Mouse (Mus musculus) neural tube, embryonic 12.5 days (tissue): ENCODE measurements around the gene Gm11213. TPM values are rescaled to one million over a fixed set of nuclear protein-coding genes. Genes with fewer than 3 reads are reported as not detected.

Experiments used
- ATAC-seq: fragments of 200-750 bp; cut with Nextera tagmentation; 2 replicates; pipeline ENCODE4 v1.8.0; 2017; ENCODE audit warnings: low read depth, mild to moderate bottlenecking, moderate TSS enrichment, moderate library complexity; ENCODE audit not compliant: low FRiP score
- H3K27ac ChIP-seq: fragments of 300-500 bp; sonication (generic); 2 replicates; pipeline ENCODE4 v1.5.1; 2016
- H3K27me3 ChIP-seq: fragments of 300-500 bp; sonication (generic); replicated peaks from 2 replicates; pipeline ENCODE4 v1.6.1; 2016; ENCODE audit warnings: mild to moderate bottlenecking
- H3K36me3 ChIP-seq: fragments of 300-500 bp; sonication (generic); 2 replicates; pipeline ENCODE4 v1.6.1; 2016; ENCODE audit warnings: mild to moderate bottlenecking
- H3K4me1 ChIP-seq: fragments of 300-500 bp; sonication (generic); 2 replicates; pipeline ENCODE4 v1.6.1; 2016
- H3K4me2 ChIP-seq: fragments of 300-500 bp; sonication (generic); replicated peaks from 2 replicates; pipeline ENCODE4 v1.6.1; 2016; ENCODE audit warnings: mild to moderate bottlenecking
- H3K4me3 ChIP-seq: fragments of 300-500 bp; sonication (generic); 2 replicates; pipeline ENCODE4 v1.5.1; 2016
- H3K9ac ChIP-seq: fragments of 300-500 bp; sonication (generic); 2 replicates; pipeline ENCODE4 v1.6.1; 2016; ENCODE audit warnings: mild to moderate bottlenecking
- H3K9me3 ChIP-seq: fragments of 300-500 bp; sonication (generic); 2 replicates; pipeline ENCODE4 v1.6.1; 2016; ENCODE audit warnings: mild to moderate bottlenecking
- WGBS: fragments of 180-500 bp; shearing (Covaris S2); methylation state at CpG from one replicate; pipeline ENCODE4 v1.1.7; 2016; 5-methylcytosine and 5-hydroxymethylcytosine counted together
- polyA plus RNA-seq: library from polyadenylated mRNA; unstranded; fragments of >200 nt; fragmentation: Nextera tagmentation; extraction: Ambion mirVana; gene quantifications from 2 replicates; pipeline ENCODE4 v1.2.1, GENCODE M21; 2016

Gene Gm11213
- polyA plus RNA-seq, 1 experiment from 2014 or later = not detected

DNA sequence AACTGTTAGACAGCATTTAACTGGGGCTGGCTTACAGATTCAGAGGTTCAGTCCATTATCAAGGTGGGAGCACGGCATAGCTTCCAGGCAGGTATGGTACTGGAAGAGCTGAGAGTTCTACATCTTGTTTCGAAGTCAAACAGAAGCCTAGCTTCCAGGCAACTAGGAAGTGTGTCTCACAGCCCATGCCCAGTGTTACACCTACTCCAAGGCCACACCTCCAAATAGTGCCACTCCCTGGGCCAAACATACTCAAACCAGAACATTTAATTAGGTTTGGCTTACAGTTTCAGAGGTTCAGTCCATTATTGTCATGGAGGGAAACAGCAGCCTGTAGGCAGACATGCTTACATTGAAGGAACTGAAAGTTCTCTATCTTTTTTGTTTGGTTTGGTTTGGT, 50.0 kb downstream of the Gm11213 start:
- H3K4me3 ChIP-seq = no peak overlapping the region
- H3K27me3 ChIP-seq = peaks cover 5% of the 10 kb centered on the region; the same call in 1 of the 2 replicates
- H3K4me2 ChIP-seq = no peak overlapping the region
- 95% methylated on average over 2 of the region's 2 CpGs for WGBS
- H3K4me1 ChIP-seq = peaks cover 15% of the 10 kb centered on the region
- ATAC-seq = no peak
- H3K27ac ChIP-seq = no peak overlapping the region
- no peak overlapping the region for H3K9ac ChIP-seq
- H3K9me3 ChIP-seq = no peaks in the 10 kb centered on the region
- peaks cover 30% of the 10 kb centered on the region for H3K36me3 ChIP-seq

GRCm38 (mm10) chr4:63554616-63555015, 50.4 kb downstream of the Gm11213 start:
- Histone ChIP-seq H3K9ac (no peak overlapping the region), H3K36me3 (peaks cover 32% of the 10 kb centered on the region), H3K4me3 (no peak overlapping the region), H3K4me1 (peaks cover 10% of the 10 kb centered on the region), H3K27ac (no peak overlapping the region), H3K27me3 (peaks cover 5% of the 10 kb centered on the region; the same call in 1 of the 2 replicates), H3K4me2 (no peak overlapping the region), H3K9me3 (no peaks in the 10 kb centered on the region)
- ATAC-seq = no peak
- WGBS = 35% methylated on average over 3 of the region's 3 CpGs

GRCm38 (mm10) chr4:63553789-63554576, 51.1 kb downstream of the Gm11213 start:
- Histone ChIP-seq H3K4me2 (no peak overlapping the region), H3K9me3 (no peaks in the 10 kb centered on the region), H3K36me3 (peaks cover 38% of the 10 kb centered on the region), H3K4me3 (no peak overlapping the region), H3K27me3 (peaks cover 5% of the 10 kb centered on the region; the same call in 1 of the 2 replicates), H3K27ac (no peak overlapping the region), H3K9ac (no peak overlapping the region), H3K4me1 (peaks cover 3% of the 10 kb centered on the region)
- ATAC-seq = no peak
- 22% methylated on average over 4 of the region's 4 CpGs for WGBS

DNA sequence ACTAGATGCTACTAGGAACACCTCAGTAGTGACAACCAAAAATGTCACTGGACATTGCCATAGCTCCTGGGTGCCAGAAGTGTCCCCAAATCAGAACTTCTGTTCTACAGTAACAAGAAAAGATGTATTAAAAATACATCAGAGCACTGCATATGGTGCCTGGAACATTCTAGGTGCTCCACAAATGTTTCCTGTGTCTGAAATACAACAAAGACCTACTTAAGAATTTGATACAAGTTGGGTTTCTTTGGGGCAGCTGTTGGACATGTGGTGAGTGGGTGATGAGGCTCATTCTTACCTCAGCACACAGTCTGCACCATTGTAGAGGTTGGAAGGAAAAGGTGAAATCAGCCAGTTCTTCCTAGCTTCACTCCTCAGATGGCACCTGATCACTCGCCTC, 52.2 kb downstream of the Gm11213 start:
- ATAC-seq = no peak
- no peak overlapping the region for H3K4me3 ChIP-seq

DNA sequence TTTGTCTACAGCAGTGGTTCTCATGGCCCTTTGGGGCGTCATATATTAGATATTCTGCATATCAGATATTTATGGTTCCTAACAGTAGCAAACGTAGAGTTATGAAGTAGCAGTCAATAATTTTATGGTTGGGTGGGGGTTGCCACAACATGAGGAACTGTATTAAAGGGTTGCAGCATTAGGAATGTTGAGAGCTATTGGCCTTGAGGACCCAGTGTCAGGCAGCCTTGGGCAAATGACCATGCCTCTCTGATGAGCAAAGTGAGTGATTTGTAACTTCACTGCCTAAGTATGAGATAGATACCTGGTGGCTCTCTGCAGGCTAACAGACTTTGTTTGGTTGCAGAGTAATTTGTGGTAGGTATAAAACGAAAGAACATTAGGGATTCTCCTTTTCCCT, 54.2 kb downstream of the Gm11213 start:
- 93% methylated on average over 3 of the region's 3 CpGs for WGBS
- Histone ChIP-seq H3K36me3 (peaks cover 44% of the 10 kb centered on the region), H3K4me2 (no peak overlapping the region), H3K4me3 (no peak overlapping the region), H3K27me3 (no peaks in the 10 kb centered on the region), H3K9me3 (no peaks in the 10 kb centered on the region), H3K9ac (no peak overlapping the region), H3K27ac (no peak overlapping the region), H3K4me1 (peaks cover 16% of the 10 kb centered on the region)
- no peak for ATAC-seq

More for the DNA sequence above, 52.2 kb downstream of the Gm11213 start:
- peaks cover 44% of the 10 kb centered on the region for H3K36me3 ChIP-seq
- WGBS = 100% methylated on average over 1 of the region's 1 CpGs
- no peaks in the 10 kb centered on the region for H3K9me3 ChIP-seq
- H3K9ac ChIP-seq = no peak overlapping the region
- H3K4me2 ChIP-seq = no peak overlapping the region
- H3K4me1 ChIP-seq = no peaks in the 10 kb centered on the region; the same call in none of the 2 replicates
- no peak overlapping the region for H3K27ac ChIP-seq
- H3K27me3 ChIP-seq = peaks cover 5% of the 10 kb centered on the region; the same call in 1 of the 2 replicates

DNA sequence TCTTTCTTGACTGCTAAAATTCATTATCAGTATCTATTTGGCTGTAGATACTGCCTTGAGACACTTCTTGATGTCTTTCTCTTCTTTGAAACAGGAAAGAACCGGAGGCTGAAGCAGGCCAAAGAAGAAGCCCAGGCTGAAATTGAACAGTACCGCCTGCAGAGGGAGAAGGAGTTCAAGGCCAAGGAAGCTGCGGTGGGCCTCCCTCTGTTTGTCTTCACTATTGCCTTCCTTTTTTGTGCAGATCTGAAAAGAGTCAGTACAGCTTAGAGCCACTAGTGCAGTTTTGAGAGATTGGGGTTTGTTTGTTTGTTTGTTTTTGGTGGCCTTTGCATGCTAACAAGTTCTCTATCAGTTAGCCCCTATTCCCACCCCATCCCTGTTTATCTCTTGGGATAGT, 56.6 kb downstream of the Gm11213 start:
- no peak overlapping the region for H3K4me2 ChIP-seq
- H3K9ac ChIP-seq = no peak overlapping the region
- ATAC-seq = no peak
- H3K27ac ChIP-seq = no peak overlapping the region
- H3K27me3 ChIP-seq = no peaks in the 10 kb centered on the region
- no peak overlapping the region for H3K4me3 ChIP-seq
- H3K4me1 ChIP-seq = peaks cover 25% of the 10 kb centered on the region
- H3K9me3 ChIP-seq = no peaks in the 10 kb centered on the region
- WGBS = 89% methylated on average over 3 of the region's 3 CpGs
- peaks cover 42% of the 10 kb centered on the region for H3K36me3 ChIP-seq

- 89% methylated on average over 1 of the region's 1 CpGs for WGBS
- Histone ChIP-seq H3K4me3 (no peak overlapping the region), H3K36me3 (peaks cover 38% of the 10 kb centered on the region), H3K27ac (no peak overlapping the region), H3K4me1 (peaks cover 25% of the 10 kb centered on the region), H3K27me3 (no peaks in the 10 kb centered on the region), H3K4me2 (no peak overlapping the region), H3K9me3 (no peaks in the 10 kb centered on the region), H3K9ac (no peak overlapping the region)
- no peak for ATAC-seq
Observed at GRCm38 (mm10) chr4:63547799-63548198, 57.3 kb downstream of the Gm11213 start.

Other genes with a start within 250 kb of the Gm11213 start
- not detected in 2 replicates for gene Orm3, start 249.1 kb downstream of the Gm11213 start, polyA plus RNA-seq
- not detected in 2 replicates for gene Orm2, start 242.8 kb downstream of the Gm11213 start, polyA plus RNA-seq
- 7.3 and 7.5 TPM in 2 replicates for gene Akna, start 201.9 kb downstream of the Gm11213 start, polyA plus RNA-seq
- 9.0 and 10.0 TPM in 2 replicates for gene Whrn, start 109.3 kb downstream of the Gm11213 start, polyA plus RNA-seq
- 423 and 429 TPM in 2 replicates for gene Atp6v1g1, start 60.5 kb downstream of the Gm11213 start, polyA plus RNA-seq
- 3.8 and 4.2 TPM in 2 replicates for gene Tmem268, start 46.5 kb downstream of the Gm11213 start, polyA plus RNA-seq
- not detected in 2 replicates for gene Tex48, start 17.2 kb upstream of the Gm11213 start, polyA plus RNA-seq
- not detected in 2 replicates for gene Gm11214, start 58.1 kb upstream of the Gm11213 start, polyA plus RNA-seq
- gene Tnfsf15, start 139.9 kb upstream of the Gm11213 start, polyA plus RNA-seq = 0.05 and 0.09 TPM in 2 replicates